Mouse (Mus musculus) NIH3T3 (cell line): Measurements from ENCODE around the gene Ankrd11.
A peak's percentile ranks its signal among the peaks of the same experiment; 100 is the strongest.
"Not testable (repeated sequence)": the region's sequence is repeated elsewhere in the genome, so short reads cannot be mapped to it uniquely, and the experiment has no call there.

Experiments used
- DNase-seq: peaks from one replicate; pipeline ENCODE4 v3.0.0-alpha.2; 2012; ENCODE audit warnings: low read depth

Gene Ankrd11

GRCm38 (mm10) chr8:123042158-123042973, at the start of gene Ankrd11:
Gene Ankrd11, minus strand, starts transcription at chr8:123042277.
- DNase-seq = peak; percentile 99

- DNase-seq = no peak
Measured at GRCm38 (mm10) chr8:123087289-123087688, 45.2 kb upstream of the Ankrd11 start.

- DNase-seq = no peak
Measured at GRCm38 (mm10) chr8:123083610-123084009, 41.5 kb upstream of the Ankrd11 start.

GRCm38 (mm10) chr8:123082993-123083392, 40.9 kb upstream of the Ankrd11 start:
- no peak for DNase-seq

GRCm38 (mm10) chr8:123077213-123077612, 35.1 kb upstream of the Ankrd11 start:
- no peak for DNase-seq

GRCm38 (mm10) chr8:123071176-123071575, 29.1 kb upstream of the Ankrd11 start:
- DNase-seq = peak; percentile 56

GRCm38 (mm10) chr8:123066101-123066683, 24.1 kb upstream of the Ankrd11 start:
- peak; percentile 73 for DNase-seq

- peak; percentile 99 for DNase-seq
Measured at GRCm38 (mm10) chr8:123065214-123066100, 23.4 kb upstream of the Ankrd11 start.

- DNase-seq = peak; percentile 62
Measured at GRCm38 (mm10) chr8:123064809-123065213, 22.7 kb upstream of the Ankrd11 start.

- DNase-seq = no peak
Measured at GRCm38 (mm10) chr8:123064072-123064471, 22.0 kb upstream of the Ankrd11 start.

GRCm38 (mm10) chr8:123062721-123063120, 20.6 kb upstream of the Ankrd11 start, which contains the start of gene Spg7:
Gene Spg7, plus strand, starts transcription at chr8:123062942.
- DNase-seq = no peak

GRCm38 (mm10) chr8:123051458-123051857, 9.4 kb upstream of the Ankrd11 start:
- no peak for DNase-seq

- peak; percentile 81 for DNase-seq
Measured at GRCm38 (mm10) chr8:123048402-123048801, 6.3 kb upstream of the Ankrd11 start.

- DNase-seq = no peak
Measured at GRCm38 (mm10) chr8:123047827-123048226, 5.8 kb upstream of the Ankrd11 start.

GRCm38 (mm10) chr8:123046706-123047105, 4.6 kb upstream of the Ankrd11 start:
- DNase-seq = no peak

GRCm38 (mm10) chr8:123044743-123045425, 2.8 kb upstream of the Ankrd11 start:
- not testable (repeated sequence) for DNase-seq

- DNase-seq = no peak
Measured at GRCm38 (mm10) chr8:123043941-123044340, 1.9 kb upstream of the Ankrd11 start.

- DNase-seq = peak; percentile 18
Measured at GRCm38 (mm10) chr8:123042974-123043625, 1.0 kb upstream of the Ankrd11 start.

- no peak for DNase-seq
Measured at GRCm38 (mm10) chr8:123041774-123042105, 337 bp downstream of the Ankrd11 start.

- DNase-seq = peak; percentile 83
Measured at GRCm38 (mm10) chr8:123041008-123041773, 886 bp downstream of the Ankrd11 start.
